Mouse (Mus musculus): ENCODE measurements around the gene Kif5c.

Kif5c gene

GRCm38 (mm10) chr2:49747670-49748069 is 128.6 kb downstream of the Kif5c start:
- DNase-seq (ENCODE audit: low spot score): no peak

- DNase-seq (ENCODE audit: low spot score): peak; percentile 56
Observed at GRCm38 (mm10) chr2:49748628-49749342, 129.7 kb downstream of the Kif5c start.

GRCm38 (mm10) chr2:49749730-49750576 is 130.9 kb downstream of the Kif5c start:
- no peak for DNase-seq (ENCODE audit: low spot score)

GRCm38 (mm10) chr2:49751544-49752210 is 132.6 kb downstream of the Kif5c start:
- no peak for DNase-seq (ENCODE audit: low spot score)

GRCm38 (mm10) chr2:49752211-49752607 is 133.1 kb downstream of the Kif5c start:
- no peak for DNase-seq (ENCODE audit: low spot score)

GRCm38 (mm10) chr2:49753062-49753461 is 134.0 kb downstream of the Kif5c start:
- no peak for DNase-seq (ENCODE audit: low spot score)

GRCm38 (mm10) chr2:49755054-49755453 is 136.0 kb downstream of the Kif5c start:
- peak; percentile 50 for DNase-seq (ENCODE audit: low spot score)

- no peak for DNase-seq (ENCODE audit: low spot score)
Observed at GRCm38 (mm10) chr2:49757616-49758015, 138.5 kb downstream of the Kif5c start.

- peak; percentile 92 for DNase-seq (ENCODE audit: low spot score)
Observed at GRCm38 (mm10) chr2:49764331-49764946, 145.3 kb downstream of the Kif5c start.

- no peak for DNase-seq (ENCODE audit: low spot score)
Observed at GRCm38 (mm10) chr2:49768916-49769315, 149.8 kb downstream of the Kif5c start.

- DNase-seq (ENCODE audit: low spot score): no peak
Observed at GRCm38 (mm10) chr2:49770440-49770839, 151.3 kb downstream of the Kif5c start.

GRCm38 (mm10) chr2:49771172-49771571 is 152.1 kb downstream of the Kif5c start:
- DNase-seq (ENCODE audit: low spot score): no peak

- DNase-seq (ENCODE audit: low spot score): no peak
Observed at GRCm38 (mm10) chr2:49773194-49773931, 154.3 kb downstream of the Kif5c start.

GRCm38 (mm10) chr2:49774180-49774579 is 155.1 kb downstream of the Kif5c start:
- DNase-seq (ENCODE audit: low spot score): no peak

GRCm38 (mm10) chr2:49775187-49775586 is 156.1 kb downstream of the Kif5c start:
- DNase-seq (ENCODE audit: low spot score): no peak

- DNase-seq (ENCODE audit: low spot score): peak; percentile 35
Observed at GRCm38 (mm10) chr2:49775735-49776134, 156.6 kb downstream of the Kif5c start.

- no peak for DNase-seq (ENCODE audit: low spot score)
Observed at GRCm38 (mm10) chr2:49776407-49776806, 157.3 kb downstream of the Kif5c start.

- DNase-seq (ENCODE audit: low spot score): no peak
Observed at GRCm38 (mm10) chr2:49787376-49788050, 168.4 kb downstream of the Kif5c start, which contains the start of gene Lypd6b. Gene Lypd6b, plus strand, starts transcription at chr2:49787688.

GRCm38 (mm10) chr2:49788051-49788418 is 168.9 kb downstream of the Kif5c start:
- DNase-seq (ENCODE audit: low spot score): no peak

- DNase-seq (ENCODE audit: low spot score): no peak
Observed at GRCm38 (mm10) chr2:49788643-49789042, 169.5 kb downstream of the Kif5c start.

GRCm38 (mm10) chr2:49789078-49789477 is 170.0 kb downstream of the Kif5c start:
- no peak for DNase-seq (ENCODE audit: low spot score)
